Mouse (Mus musculus) embryonic fibroblast, embryonic 13.5 days (primary cell): ENCODE measurements around the gene Vmn2r62.

Experiments
- CTCF ChIP-seq: IDR thresholded peaks from 2 replicates; pipeline ENCODE4 v1.5.1; 2011; ENCODE audit warnings: mild to moderate bottlenecking, control low read depth, low read length, moderate library complexity, borderline replicate concordance; ENCODE audit not compliant: insufficient read depth
- POLR2A ChIP-seq: IDR thresholded peaks from 2 replicates; pipeline ENCODE4 v1.6.1; 2011; ENCODE audit warnings: low read depth, mild to moderate bottlenecking, control low read depth, low read length, moderate library complexity

GRCm38 (mm10) chr7:42749836-42750235, 43.5 kb downstream of the Vmn2r62 start:
- TF ChIP-seq POLR2A (no peak), CTCF (no peak)
